Mouse (Mus musculus) spleen, adult 2 months (tissue): ENCODE data around the gene Slc12a7. TPM values are rescaled to one million over a fixed set of nuclear protein-coding genes. Genes with fewer than 3 reads are reported as not detected.

ENCODE experiments used
- DNase-seq, 2 experiments: peaks; one replicate each; pipeline versions ENCODE4 v3.0.0 to v3.0.0-alpha.2; 2012 to 2021; ENCODE audit warnings: low spot score in 2 of 2, low read depth in 1 of 2
- H3K27ac ChIP-seq: fragments of 200-500 bp; 2 replicates; pipeline ENCODE4 v1.5.1; 2012; ENCODE audit warnings: low read length, inconsistent platforms; ENCODE audit not compliant: insufficient read depth
- H3K27me3 ChIP-seq: fragments of 200-500 bp; 2 replicates; pipeline ENCODE4 v1.6.1; 2012; ENCODE audit warnings: mild to moderate bottlenecking, moderate library complexity, low read length, inconsistent platforms; ENCODE audit not compliant: control insufficient read depth, insufficient read depth
- H3K36me3 ChIP-seq: fragments of 200-500 bp; 2 replicates; pipeline ENCODE4 v1.6.1; 2012; ENCODE audit warnings: mild to moderate bottlenecking, low read length, inconsistent platforms; ENCODE audit not compliant: control insufficient read depth, insufficient read depth
- H3K4me1 ChIP-seq: fragments of 200-500 bp; 2 replicates; pipeline ENCODE4 v1.6.1; 2011; ENCODE audit warnings: inconsistent platforms; ENCODE audit not compliant: control insufficient read depth, insufficient read depth, insufficient read length
- H3K4me3 ChIP-seq: fragments of 200-500 bp; 2 replicates; pipeline ENCODE4 v1.5.1; 2011; ENCODE audit warnings: mild to moderate bottlenecking, inconsistent platforms; ENCODE audit not compliant: insufficient read depth, insufficient read length; ENCODE audit errors: extremely low read depth
- CTCF ChIP-seq: fragments of 200-500 bp; IDR thresholded peaks from 2 replicates; pipeline ENCODE4 v1.5.1; 2011; ENCODE audit warnings: mild to moderate bottlenecking, inconsistent platforms; ENCODE audit not compliant: insufficient read depth, insufficient read length, insufficient replicate concordance; ENCODE audit errors: extremely low read depth
- POLR2A ChIP-seq: fragments of 200-500 bp; IDR thresholded peaks from 2 replicates; pipeline ENCODE4 v1.6.1; 2011; ENCODE audit warnings: low read depth, low read length, inconsistent platforms
- WGBS: fragments of 180-500 bp; shearing (Covaris S2); methylation state at CpG from one replicate; pipeline ENCODE4 v1.1.7; 2018; 5-methylcytosine and 5-hydroxymethylcytosine counted together
- polyA plus RNA-seq: library from polyadenylated mRNA; depleted of rRNA; stranded (reverse); fragments of >200 nt; gene quantifications from 2 replicates; pipeline ENCODE4 v1.2.3, GENCODE M21; 2012

Gene Slc12a7
- polyA plus RNA-seq, 1 experiment: 56.2 TPM

DNA sequence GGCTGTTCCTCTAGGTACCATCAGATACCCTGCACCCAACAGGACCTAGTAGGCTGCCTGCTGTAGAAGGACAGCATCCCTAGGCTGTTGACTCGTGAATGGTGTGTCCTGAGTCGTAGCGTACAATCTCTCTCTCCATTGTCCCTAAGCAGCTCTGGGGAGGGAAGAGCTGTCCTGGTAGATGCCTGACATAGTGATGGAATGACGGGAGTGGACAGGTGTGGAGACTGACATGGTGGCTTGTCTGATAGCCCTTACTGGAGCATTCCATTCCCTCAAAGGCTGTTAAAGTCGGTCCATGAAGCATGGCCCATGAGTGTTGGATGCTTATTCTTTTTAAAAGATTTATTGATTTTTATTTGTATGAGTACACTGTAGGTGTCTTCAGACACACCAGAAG lies 72.0 kb downstream of the Slc12a7 start:
- WGBS: 96% methylated on average over 5 of the region's 5 CpGs
- peaks cover 2% of the 10 kb centered on the region for H3K36me3 ChIP-seq

GRCm38 (mm10) chr13:73812936-73813335 lies 80.0 kb downstream of the Slc12a7 start:
- no peak for DNase-seq
- WGBS: 89% methylated on average over 3 of the region's 3 CpGs
- Histone ChIP-seq H3K27me3 (no peaks in the 10 kb centered on the region), H3K4me1 (no peaks in the 10 kb centered on the region), H3K27ac (no peak overlapping the region), H3K4me3 (no peak overlapping the region), H3K36me3 (peaks cover 4% of the 10 kb centered on the region)
- TF ChIP-seq CTCF: no peak
- TF ChIP-seq POLR2A: no peak

More for the DNA sequence above, 72.0 kb downstream of the Slc12a7 start:
- TF ChIP-seq POLR2A (no peak), CTCF (no peak)
- no peak overlapping the region for H3K27ac ChIP-seq
- H3K4me3 ChIP-seq: no peak overlapping the region
- no peaks in the 10 kb centered on the region for H3K27me3 ChIP-seq
- no peaks in the 10 kb centered on the region for H3K4me1 ChIP-seq
- no peak for DNase-seq

GRCm38 (mm10) chr13:73814181-73814580 lies 81.3 kb downstream of the Slc12a7 start:
- no peak overlapping the region for H3K4me3 ChIP-seq
- WGBS: 94% methylated on average over 7 of the region's 7 CpGs

GRCm38 (mm10) chr13:73816338-73816737 lies 83.4 kb downstream of the Slc12a7 start:
- no peaks in the 10 kb centered on the region for H3K27me3 ChIP-seq
- peaks cover 2% of the 10 kb centered on the region; the same call in 1 of the 2 replicates for H3K36me3 ChIP-seq
- no peaks in the 10 kb centered on the region for H3K4me1 ChIP-seq
- TF ChIP-seq CTCF: no peak
- TF ChIP-seq POLR2A: no peak
- WGBS: 88% methylated on average over 6 of the region's 6 CpGs
- H3K4me3 ChIP-seq: no peak overlapping the region
- no peak for DNase-seq
- H3K27ac ChIP-seq: no peak overlapping the region

More at GRCm38 (mm10) chr13:73814181-73814580, 81.3 kb downstream of the Slc12a7 start:
- Histone ChIP-seq H3K27ac (no peak overlapping the region), H3K36me3 (peaks cover 4% of the 10 kb centered on the region), H3K27me3 (no peaks in the 10 kb centered on the region), H3K4me1 (no peaks in the 10 kb centered on the region)
- no peak for TF ChIP-seq POLR2A
- no peak for TF ChIP-seq CTCF
- no peak for DNase-seq

DNA sequence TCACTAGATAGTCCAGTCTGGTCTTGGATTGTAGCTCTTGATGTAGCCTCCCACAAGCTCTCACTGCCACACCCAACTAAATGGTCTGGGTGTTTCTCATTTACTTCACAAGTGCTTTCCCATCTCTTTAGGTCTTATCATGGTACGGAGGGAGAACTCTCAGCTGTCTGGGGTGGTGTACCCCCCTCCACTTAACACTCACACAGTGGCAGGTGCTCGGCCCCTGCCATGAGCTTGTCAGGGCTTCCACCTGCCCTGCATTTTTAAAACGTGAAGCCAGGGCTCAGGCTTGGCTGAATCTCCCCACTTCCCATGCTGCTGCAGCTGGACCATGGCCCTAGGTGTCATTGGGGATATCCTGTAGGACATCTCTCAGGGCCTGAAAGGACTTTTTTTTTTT lies 86.0 kb downstream of the Slc12a7 start:
- Histone ChIP-seq H3K36me3 (0 out of 2 replicates have a peak, but pooled peaks cover 2% of the 10 kb centered on the region), H3K27ac (no peak overlapping the region), H3K27me3 (no peaks in the 10 kb centered on the region), H3K4me3 (no peak overlapping the region), H3K4me1 (no peaks in the 10 kb centered on the region)
- DNase-seq: no peak
- TF ChIP-seq CTCF (no peak), POLR2A (no peak)
- 67% methylated on average over 3 of the region's 3 CpGs for whole genome bisulfite sequencing

GRCm38 (mm10) chr13:73821251-73821650 lies 88.4 kb downstream of the Slc12a7 start:
- Histone ChIP-seq H3K27ac (no peak overlapping the region), H3K27me3 (no peaks in the 10 kb centered on the region), H3K36me3 (no peaks in the 10 kb centered on the region), H3K4me1 (no peaks in the 10 kb centered on the region), H3K4me3 (no peak overlapping the region)
- 86% methylated on average over 7 of the region's 7 CpGs for WGBS
- TF ChIP-seq POLR2A: no peak
- TF ChIP-seq CTCF: no peak
- DNase-seq: no peak

- Histone ChIP-seq H3K4me1 (no peaks in the 10 kb centered on the region), H3K4me3 (no peak overlapping the region), H3K36me3 (no peaks in the 10 kb centered on the region), H3K27me3 (no peaks in the 10 kb centered on the region), H3K27ac (no peak overlapping the region)
- DNase-seq: peak; percentile 40 to 62
- WGBS: 59% methylated on average over 4 of the region's 4 CpGs
- TF ChIP-seq CTCF: peak; percentile 76; the same call in 1 of the 2 replicates
- TF ChIP-seq POLR2A: no peak
Measured at GRCm38 (mm10) chr13:73822187-73822800, 89.4 kb downstream of the Slc12a7 start.
